Comparison of ENCODE assay signal across 17 mouse cellular contexts in genomic region chr5:36252746-36253504, GRCm38 (mm10). TPM values are rescaled to one million over a fixed set of nuclear protein-coding genes. Genes with fewer than 3 reads are reported as not detected.
DNase-seq lines count a peak whose midpoint lies in the region; ATAC-seq and TF ChIP-seq lines count a peak whose summit lies in the region.
"Had no signal": no experiment of that assay in that cellular context is flagged by ENCODE, and none has a peak within 500 bp of the region (broad histone marks: within the 10 kb centered on the region; RNA-seq: fewer than 3 reads in every experiment).

No protein-coding gene starts in this region.

- no peaks in the 10 kb centered on the region for H3K27me3 ChIP-seq in lung, embryonic 16.5 days (ENCODE audit: control insufficient read depth, insufficient read depth, low read depth, low read length)
- no peaks in the 10 kb centered on the region for H3K27me3 ChIP-seq in limb, embryonic 13.5 days
- H3K27me3 ChIP-seq in forebrain, postnatal 0 days (ENCODE audit: insufficient read depth, low read length): no peaks in the 10 kb centered on the region
- H3K27me3 ChIP-seq: neural tube, embryonic 15.5 days had no signal

- no peak for TF ChIP-seq CTCF in forebrain, postnatal 0 days (IDR thresholded peaks at IDR 0.05; ENCODE audit: low read depth)

- H3K9ac ChIP-seq in lung, embryonic 16.5 days (ENCODE audit: low read length): peak overlapping the region; percentile 23; the same call in 1 of the 2 replicates
- 0 out of 2 replicates have a peak overlapping the region, but pooled peaks have one; percentile 1 for H3K9ac ChIP-seq in limb, embryonic 13.5 days
- no peak overlapping the region for H3K9ac ChIP-seq in forebrain, postnatal 0 days
- H3K9ac ChIP-seq: neural tube, embryonic 15.5 days had no signal

- intact Hi-C loops in heart, postnatal 10 days (cut with DNase I): no loop called here

- H3K36me3 ChIP-seq in lung, embryonic 16.5 days (ENCODE audit: control insufficient read depth, insufficient read depth, low read length): no peaks in the 10 kb centered on the region
- H3K36me3 ChIP-seq in limb, embryonic 13.5 days: no peaks in the 10 kb centered on the region
- no peaks in the 10 kb centered on the region for H3K36me3 ChIP-seq in forebrain, postnatal 0 days (ENCODE audit: insufficient read depth)
- H3K36me3 ChIP-seq: neural tube, embryonic 15.5 days had no signal

- H3K4me3 ChIP-seq in lung, embryonic 16.5 days (ENCODE audit: low read length): no peak overlapping the region
- no peak overlapping the region for H3K4me3 ChIP-seq in limb, embryonic 13.5 days
- H3K4me3 ChIP-seq in forebrain, postnatal 0 days (ENCODE audit: low read depth, low read length): no peak overlapping the region
- H3K4me3 ChIP-seq: erythroblast, embryonic 14.5 days; neural tube, embryonic 15.5 days had no signal

- peak overlapping the region; percentile 49; the same call in 1 of the 2 replicates for H3K27ac ChIP-seq in lung, embryonic 16.5 days (ENCODE audit: low read length)
- H3K27ac ChIP-seq in limb, embryonic 13.5 days: peak overlapping the region; percentile 61
- no peak overlapping the region for H3K27ac ChIP-seq in forebrain, postnatal 0 days (ENCODE audit: low read depth, low read length)
- H3K27ac ChIP-seq: macrophage; neural tube, embryonic 15.5 days had no signal

- peak; percentile 61; the same call in 1 of the 2 replicates for ATAC-seq in lung, embryonic 16.5 days (ENCODE audit: low read depth)
- no peak for ATAC-seq in limb, embryonic 13.5 days (ENCODE audit: low FRiP score, low read depth)
- ATAC-seq in forebrain, postnatal 0 days: no peak
- ATAC-seq: CD4-positive, CD25-positive, alpha-beta regulatory T cell, adult 4 months had no signal

- H3K4me1 ChIP-seq in lung, embryonic 16.5 days (replicated peaks; ENCODE audit: control insufficient read depth, insufficient read depth, low read length): peaks cover 24% of the 10 kb centered on the region
- H3K4me1 ChIP-seq in limb, embryonic 13.5 days: peaks cover 51% of the 10 kb centered on the region
- H3K4me1 ChIP-seq in forebrain, postnatal 0 days (ENCODE audit: insufficient read depth): 0 out of 2 replicates have a peak, but pooled peaks cover 2% of the 10 kb centered on the region

- no peak overlapping the region for H3K4me2 ChIP-seq in lung, embryonic 16.5 days (ENCODE audit: low read depth, low read length)
- H3K4me2 ChIP-seq in limb, embryonic 13.5 days (replicated peaks): no peak overlapping the region
- no peak overlapping the region for H3K4me2 ChIP-seq in forebrain, postnatal 0 days (ENCODE audit: low read depth)
- H3K4me2 ChIP-seq: neural tube, embryonic 15.5 days had no signal

- WGBS in lung, embryonic 16.5 days: 58% methylated on average over 17 of the region's 17 CpGs
- WGBS in limb, embryonic 13.5 days: 65% methylated on average over 17 of the region's 17 CpGs
- WGBS in forebrain, postnatal 0 days: 83% methylated on average over 17 of the region's 17 CpGs

- no peaks in the 10 kb centered on the region for H3K9me3 ChIP-seq in lung, embryonic 16.5 days (ENCODE audit: control insufficient read depth, low read length)
- H3K9me3 ChIP-seq in limb, embryonic 13.5 days: no peaks in the 10 kb centered on the region
- H3K9me3 ChIP-seq in forebrain, postnatal 0 days (ENCODE audit: low read length): no peaks in the 10 kb centered on the region
- H3K9me3 ChIP-seq: neural tube, embryonic 15.5 days had no signal

- DNase-seq in heart, postnatal 10 days: peak; percentile 61 to 71
- DNase-seq in heart, adult 8-10 months (ENCODE audit: low spot score): no peak
- no peak for DNase-seq in lung, adult 18-20 months
- peak; percentile 51 for DNase-seq in telencephalon, adult 2 months (ENCODE audit: low read depth, low spot score)
- no peak for DNase-seq in forebrain, postnatal 0 days
- DNase-seq in ovary, postnatal 36 days (ENCODE audit: low spot score): no peak

RNA-seq across cellular contexts. Expression of gene Psapl1, which starts 49.1 kb away (rescaled TPM):
- total RNA-seq in heart, postnatal 10 days (2021): not detected
- not detected for total RNA-seq in heart, adult 8-10 months (2022)
- polyA plus RNA-seq in lung, embryonic 16.5 days (2015; fragmentation: Nextera tagmentation; extraction: Ambion mirVana): 0.13 and 1.3 TPM in 2 replicates
- 0.31 and 0.45 TPM in 2 replicates for polyA plus RNA-seq in limb, embryonic 13.5 days (2015; fragmentation: Nextera tagmentation; extraction: Ambion mirVana)
- not detected in 2 replicates for total RNA-seq in forebrain, postnatal 0 days (2014; rRNA removed)
- not detected in 2 replicates for polyA plus RNA-seq in forebrain, postnatal 0 days (2015; fragmentation: Nextera tagmentation; extraction: Ambion mirVana)
- total RNA-seq: adrenal gland, adult 18-20 months; layer of hippocampus, adult 18-20 months; left cerebral cortex, postnatal 14 days had no signal
- polyA plus RNA-seq: CD4-positive, CD25-positive, alpha-beta regulatory T cell, adult 4 months; erythroblast, embryonic 14.5 days; heart, embryonic 14.5 days; macrophage; midbrain, postnatal 0 days; neural tube, embryonic 15.5 days had no signal

Comparison
In these comparisons a context has a peak if more than half of its experiments do, and no peak if none do; other contexts are left out.
1. DNase-seq: peak in heart, postnatal 10 days (2 of 2) and telencephalon, adult 2 months (single experiment); none in heart, adult 8-10 months (single experiment), lung, adult 18-20 months (0 of 2), forebrain, postnatal 0 days (single experiment) and ovary, postnatal 36 days (single experiment).